Mouse (Mus musculus): ENCODE results near the gene Capn2. TPM values are rescaled to one million over a fixed set of nuclear protein-coding genes. Genes with fewer than 3 reads are reported as not detected.

Gene Capn2
- polyA plus RNA-seq, 1 experiment from 2014 or later: 24.1 TPM

DNA sequence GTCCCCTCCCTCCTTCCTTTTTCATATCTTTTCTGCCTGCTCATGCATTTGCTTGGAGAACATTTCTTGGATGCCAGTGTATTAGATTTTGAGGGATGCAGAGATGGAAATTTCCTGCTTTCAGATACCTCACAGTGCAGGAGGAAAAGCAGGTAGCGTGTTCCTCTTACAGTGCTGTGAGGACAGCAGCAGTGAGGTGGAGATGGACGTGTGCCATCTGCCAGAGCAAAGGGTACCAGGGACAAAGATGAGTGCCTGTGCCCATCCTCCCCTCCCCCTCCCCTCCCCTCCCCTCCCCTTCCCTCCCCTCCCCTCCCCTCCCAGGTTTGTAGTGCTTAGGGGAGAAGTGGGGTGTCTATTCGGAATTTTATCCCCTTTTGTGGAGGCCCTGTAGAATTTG lies 87.6 kb downstream of the Capn2 start:
- no peaks in the 10 kb centered on the region for H3K27me3 ChIP-seq
- H3K36me3 ChIP-seq (replicated peaks): peaks cover 9% of the 10 kb centered on the region
- H3K4me1 ChIP-seq (replicated peaks): peaks cover 8% of the 10 kb centered on the region; the same call in 1 of the 2 replicates
- no peak overlapping the region for H3K4me3 ChIP-seq (replicated peaks)
- H3K9me3 ChIP-seq (replicated peaks): no peaks in the 10 kb centered on the region
- no peak for ATAC-seq (ENCODE audit: insufficient read depth)
- H3K27ac ChIP-seq (replicated peaks): no peak overlapping the region
- WGBS (ENCODE audit: insufficient replicate concordance): 77% methylated on average over 3 of the region's 3 CpGs
- H3K9ac ChIP-seq: no peak overlapping the region
- no peak overlapping the region for H3K4me2 ChIP-seq

DNA sequence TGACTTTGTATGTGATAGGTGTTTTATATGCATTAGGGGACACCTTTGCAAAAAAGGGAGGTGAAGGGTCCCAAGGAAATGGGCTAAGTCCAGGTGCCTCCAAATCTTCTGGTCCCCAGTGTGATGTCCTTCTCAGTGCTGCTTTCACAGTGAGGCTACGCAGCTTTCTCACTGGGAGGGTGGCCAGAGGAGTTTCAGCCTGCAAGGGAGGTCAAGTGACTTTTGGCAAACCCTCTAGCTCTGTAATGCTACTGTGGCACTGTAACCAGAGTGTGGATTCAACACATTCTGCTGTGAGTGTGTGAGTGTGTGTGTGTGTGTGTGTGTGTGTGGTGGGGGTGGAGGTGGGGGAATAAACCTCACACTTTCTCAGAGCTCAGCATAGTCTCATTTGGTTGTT lies 90.0 kb downstream of the Capn2 start:
- 75% methylated on average over 1 of the region's 1 CpGs for WGBS (ENCODE audit: insufficient replicate concordance)
- no peak overlapping the region for H3K27ac ChIP-seq (replicated peaks)
- no peak overlapping the region for H3K4me3 ChIP-seq (replicated peaks)
- no peaks in the 10 kb centered on the region for H3K9me3 ChIP-seq (replicated peaks)
- H3K9ac ChIP-seq: no peak overlapping the region
- no peaks in the 10 kb centered on the region for H3K27me3 ChIP-seq
- no peak overlapping the region for H3K4me2 ChIP-seq
- H3K4me1 ChIP-seq (replicated peaks): peaks cover 8% of the 10 kb centered on the region; the same call in 1 of the 2 replicates
- H3K36me3 ChIP-seq (replicated peaks): peaks cover 8% of the 10 kb centered on the region
- ATAC-seq (ENCODE audit: insufficient read depth): no peak

DNA sequence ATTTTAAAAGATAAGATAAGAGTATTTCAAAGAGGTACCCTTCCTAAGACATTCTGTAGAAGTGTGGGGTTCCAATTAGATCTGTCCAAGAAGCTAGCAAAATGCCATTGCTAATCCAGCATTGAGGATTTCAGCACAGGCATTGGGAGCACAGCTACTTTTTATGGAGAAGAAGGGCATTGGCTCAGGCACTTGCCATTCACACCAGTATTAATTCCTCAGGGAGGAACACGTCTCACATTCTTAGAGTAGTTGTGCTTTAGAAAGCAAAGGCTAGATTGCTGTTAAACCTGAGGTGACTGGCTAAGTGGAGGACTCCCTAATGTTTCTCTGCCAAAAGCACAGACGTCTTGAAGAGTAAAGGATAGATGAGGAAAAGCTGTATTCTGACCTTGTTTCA lies 91.0 kb downstream of the Capn2 start:
- ATAC-seq (ENCODE audit: insufficient read depth): no peak
- no peaks in the 10 kb centered on the region for H3K36me3 ChIP-seq (replicated peaks)
- H3K4me2 ChIP-seq: no peak overlapping the region
- no peak overlapping the region for H3K4me3 ChIP-seq (replicated peaks)
- no peaks in the 10 kb centered on the region for H3K27me3 ChIP-seq
- no peaks in the 10 kb centered on the region for H3K9me3 ChIP-seq (replicated peaks)
- 46% methylated on average over 2 of the region's 2 CpGs for WGBS (ENCODE audit: insufficient replicate concordance)
- H3K27ac ChIP-seq (replicated peaks): no peak overlapping the region
- H3K9ac ChIP-seq: no peak overlapping the region
- peaks cover 8% of the 10 kb centered on the region; the same call in 1 of the 2 replicates for H3K4me1 ChIP-seq (replicated peaks)

DNA sequence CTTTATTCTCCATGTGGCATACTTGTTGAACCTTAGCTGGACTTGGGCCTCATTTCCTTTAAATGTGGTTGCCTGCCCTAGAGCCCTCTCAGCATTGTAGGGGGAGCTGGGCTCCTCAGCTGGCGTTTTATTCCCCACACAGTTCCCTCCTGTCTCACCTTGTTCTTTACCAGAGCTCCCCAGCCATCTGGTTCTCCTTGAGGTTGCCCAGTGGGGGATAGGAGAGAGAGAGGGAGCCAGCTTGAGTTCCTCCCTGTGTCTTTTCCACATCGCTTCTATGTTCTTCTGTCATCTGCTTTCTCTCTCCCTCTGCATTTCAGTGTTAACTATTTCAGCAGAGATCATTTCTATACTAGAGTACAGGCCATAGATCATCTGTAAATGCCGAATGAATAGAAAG lies 92.2 kb downstream of the Capn2 start:
- Histone ChIP-seq H3K27me3 (no peaks in the 10 kb centered on the region), H3K4me3 (replicated peaks) (no peak overlapping the region), H3K4me2 (no peak overlapping the region), H3K9ac (no peak overlapping the region), H3K9me3 (replicated peaks) (no peaks in the 10 kb centered on the region), H3K27ac (replicated peaks) (no peak overlapping the region), H3K4me1 (replicated peaks) (peaks cover 8% of the 10 kb centered on the region; the same call in 1 of the 2 replicates), H3K36me3 (replicated peaks) (no peaks in the 10 kb centered on the region)
- 69% methylated on average over 3 of the region's 3 CpGs for WGBS (ENCODE audit: insufficient replicate concordance)
- no peak for ATAC-seq (ENCODE audit: insufficient read depth)

DNA sequence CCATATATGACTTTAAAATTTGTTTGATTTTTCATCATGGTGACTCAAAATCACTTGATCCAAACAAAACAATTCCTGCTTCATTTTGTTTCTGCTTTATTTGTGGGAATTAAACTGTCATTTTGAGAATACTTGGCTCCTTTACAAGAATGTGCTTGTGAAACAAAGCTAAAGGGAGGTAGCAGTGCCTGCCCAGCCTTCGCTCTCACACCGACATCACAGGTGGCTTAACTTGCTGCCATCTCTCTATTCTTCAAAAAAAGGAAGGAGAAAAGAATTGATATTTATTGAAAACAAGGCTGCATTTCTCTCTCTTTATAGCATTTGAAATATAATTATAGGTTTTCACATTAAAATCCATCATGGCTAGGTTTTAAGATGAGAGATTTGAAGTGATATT lies 93.1 kb downstream of the Capn2 start:
- 75% methylated on average over 2 of the region's 2 CpGs for WGBS (ENCODE audit: insufficient replicate concordance)
- Histone ChIP-seq H3K36me3 (replicated peaks) (no peaks in the 10 kb centered on the region), H3K27ac (replicated peaks) (no peak overlapping the region), H3K4me3 (replicated peaks) (no peak overlapping the region), H3K9ac (no peak overlapping the region), H3K27me3 (no peaks in the 10 kb centered on the region), H3K4me1 (replicated peaks) (peaks cover 8% of the 10 kb centered on the region; the same call in 1 of the 2 replicates), H3K9me3 (replicated peaks) (no peaks in the 10 kb centered on the region), H3K4me2 (no peak overlapping the region)
- no peak for ATAC-seq (ENCODE audit: insufficient read depth)

DNA sequence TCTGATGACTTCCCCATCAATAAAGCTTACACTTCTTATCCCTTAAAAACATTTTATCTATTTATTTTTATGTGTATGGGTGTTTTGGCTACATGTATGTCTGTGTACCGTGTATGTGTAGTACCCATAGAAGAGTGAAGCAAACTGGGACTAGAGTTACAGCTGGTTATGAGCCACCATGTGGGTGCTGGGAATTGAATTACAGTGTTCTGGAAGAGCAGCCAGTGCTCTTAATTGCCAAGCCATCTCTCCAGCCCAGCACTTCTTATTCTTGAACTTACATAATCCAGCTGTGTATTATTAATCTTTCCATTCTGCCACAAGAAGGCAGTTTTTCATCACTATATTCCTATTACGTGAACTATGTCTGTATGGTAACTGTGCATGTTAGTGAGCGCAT lies 97.9 kb downstream of the Capn2 start:
- no peak for ATAC-seq (ENCODE audit: insufficient read depth)
- no peak overlapping the region for H3K4me2 ChIP-seq
- H3K4me1 ChIP-seq (replicated peaks): no peaks in the 10 kb centered on the region; the same call in 1 of the 2 replicates
- H3K27me3 ChIP-seq: no peaks in the 10 kb centered on the region
- H3K36me3 ChIP-seq (replicated peaks): no peaks in the 10 kb centered on the region
- no peak overlapping the region for H3K4me3 ChIP-seq (replicated peaks)
- WGBS (ENCODE audit: insufficient replicate concordance): 78% methylated on average over 3 of the region's 3 CpGs
- no peak overlapping the region for H3K9ac ChIP-seq
- H3K9me3 ChIP-seq (replicated peaks): no peaks in the 10 kb centered on the region
- H3K27ac ChIP-seq (replicated peaks): no peak overlapping the region

Other genes with a start within 250 kb of the Capn2 start
- gene Degs1, start 234.8 kb downstream of the Capn2 start, polyA plus RNA-seq (2015; fragmentation: Nextera tagmentation; extraction: Ambion mirVana): 70.6 and 78.2 TPM in 2 replicates
- 5.5 and 5.6 TPM in 2 replicates for gene Fbxo28, start 176.0 kb downstream of the Capn2 start, polyA plus RNA-seq (2015; fragmentation: Nextera tagmentation; extraction: Ambion mirVana)
- gene Trp53bp2, start 108.4 kb downstream of the Capn2 start, polyA plus RNA-seq (2015; fragmentation: Nextera tagmentation; extraction: Ambion mirVana): 3.5 and 3.8 TPM in 2 replicates
- gene Capn8, start 47.4 kb upstream of the Capn2 start, polyA plus RNA-seq (2015; fragmentation: Nextera tagmentation; extraction: Ambion mirVana): not detected in 2 replicates
- not detected in 2 replicates for gene Ccdc185, start 231.6 kb upstream of the Capn2 start, polyA plus RNA-seq (2015; fragmentation: Nextera tagmentation; extraction: Ambion mirVana)
- 0.81 and 1.1 TPM in 2 replicates for gene Susd4, start 246.3 kb upstream of the Capn2 start, polyA plus RNA-seq (2015; fragmentation: Nextera tagmentation; extraction: Ambion mirVana)